Mouse (Mus musculus): ENCODE measurements around the gene Enpp7. TPM values are rescaled to one million over a fixed set of nuclear protein-coding genes. Genes with fewer than 3 reads are reported as not detected.

The Enpp7 gene
- polyA plus RNA-seq, 1 experiment from 2014 or later, result not detected

Other genes starting within 250 kb of the Enpp7 start
- 68.4 and 69.4 TPM in 2 replicates for gene Rbfox3, start 76.6 kb upstream of the Enpp7 start, polyA plus RNA-seq (2015; fragmentation: Nextera tagmentation; extraction: Ambion mirVana)
- 10.7 and 14.0 TPM in 2 replicates for gene Cbx2, start 34.8 kb downstream of the Enpp7 start, polyA plus RNA-seq (2015; fragmentation: Nextera tagmentation; extraction: Ambion mirVana)
- gene Cbx8, start 52.8 kb downstream of the Enpp7 start, polyA plus RNA-seq (2015; fragmentation: Nextera tagmentation; extraction: Ambion mirVana), result 8.5 and 9.5 TPM in 2 replicates
- gene Cbx4, start 98.0 kb downstream of the Enpp7 start, polyA plus RNA-seq (2015; fragmentation: Nextera tagmentation; extraction: Ambion mirVana), result 23.4 and 24.8 TPM in 2 replicates
- 47.9 and 54.9 TPM in 2 replicates for gene Tbc1d16, start 240.3 kb downstream of the Enpp7 start, polyA plus RNA-seq (2015; fragmentation: Nextera tagmentation; extraction: Ambion mirVana)
- gene Ccdc40, start 240.4 kb downstream of the Enpp7 start, polyA plus RNA-seq (2015; fragmentation: Nextera tagmentation; extraction: Ambion mirVana), result 16.5 and 17.2 TPM in 2 replicates